Mouse (Mus musculus) stomach, embryonic 15.5 days (tissue): ENCODE results near the gene Lsamp. TPM values are rescaled to one million over a fixed set of nuclear protein-coding genes. Genes with fewer than 3 reads are reported as not detected.

ENCODE experiments used
- ATAC-seq: fragments of 200-750 bp; cut with Nextera tagmentation; 2 replicates; pipeline ENCODE4 v1.8.0; 2017; ENCODE audit warnings: low read depth, moderate number of reproducible peaks, moderate TSS enrichment; ENCODE audit not compliant: insufficient read depth, low FRiP score
- H3K27ac ChIP-seq: fragments of 300-500 bp; sonication (generic); 2 replicates; pipeline ENCODE4 v1.5.1; 2015; ENCODE audit warnings: mild to moderate bottlenecking, inconsistent platforms
- H3K27me3 ChIP-seq: fragments of 300-500 bp; sonication (generic); replicated peaks from 2 replicates; pipeline ENCODE4 v1.6.1; 2015; ENCODE audit warnings: inconsistent platforms
- H3K36me3 ChIP-seq: fragments of 300-500 bp; sonication (generic); 2 replicates; pipeline ENCODE4 v1.6.1; 2015; ENCODE audit warnings: inconsistent platforms
- H3K4me1 ChIP-seq: fragments of 300-500 bp; sonication (generic); 2 replicates; pipeline ENCODE4 v1.6.1; 2015; ENCODE audit warnings: inconsistent platforms
- H3K4me2 ChIP-seq: fragments of 300-500 bp; sonication (generic); 2 replicates; pipeline ENCODE4 v1.6.1; 2015; ENCODE audit warnings: mild to moderate bottlenecking, inconsistent platforms
- H3K4me3 ChIP-seq: fragments of 300-500 bp; sonication (generic); replicated peaks from 2 replicates; pipeline ENCODE4 v1.5.1; 2015; ENCODE audit warnings: inconsistent platforms
- H3K9ac ChIP-seq: fragments of 300-500 bp; sonication (generic); 2 replicates; pipeline ENCODE4 v1.6.1; 2015; ENCODE audit warnings: inconsistent platforms
- H3K9me3 ChIP-seq: fragments of 300-500 bp; sonication (generic); 2 replicates; pipeline ENCODE4 v1.6.1; 2016; ENCODE audit warnings: inconsistent platforms
- WGBS: fragments of 180-500 bp; shearing (Covaris S2); methylation state at CpG from one replicate; pipeline ENCODE4 v1.1.7; 2015; 5-methylcytosine and 5-hydroxymethylcytosine counted together
- polyA plus RNA-seq: library from polyadenylated mRNA; unstranded; fragments of >200 nt; fragmentation: Nextera tagmentation; extraction: Ambion mirVana; gene quantifications from 2 replicates; pipeline ENCODE4 v1.2.1, GENCODE M21; 2015

The Lsamp gene
- polyA plus RNA-seq, 1 experiment from 2014 or later = 8.5 TPM

DNA sequence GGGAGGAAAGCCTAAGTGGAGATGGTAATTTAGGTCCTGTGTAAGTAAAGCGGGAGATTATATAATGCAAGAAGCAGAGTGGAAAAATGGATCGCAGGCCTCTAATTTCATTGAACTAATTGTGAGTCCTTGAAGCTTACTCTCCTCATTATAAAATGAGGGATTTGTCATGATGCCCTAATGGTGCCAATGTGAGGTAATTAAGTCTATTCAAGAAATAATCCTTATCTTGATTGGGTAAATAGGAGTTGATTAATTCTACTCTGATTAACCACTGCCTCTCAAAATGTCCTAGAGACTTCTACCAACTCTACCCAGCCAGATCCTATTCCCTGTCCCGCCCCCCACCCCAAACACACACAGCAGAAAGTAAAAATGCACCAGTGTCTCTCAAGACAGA is 1802.5 kb downstream of the Lsamp start:
- Histone ChIP-seq H3K27me3 (no peaks in the 10 kb centered on the region), H3K27ac (no peak overlapping the region), H3K4me3 (no peak overlapping the region), H3K4me2 (no peak overlapping the region), H3K9me3 (no peaks in the 10 kb centered on the region), H3K36me3 (no peaks in the 10 kb centered on the region), H3K9ac (no peak overlapping the region), H3K4me1 (no peaks in the 10 kb centered on the region)
- no peak for ATAC-seq
- WGBS = 88% methylated on average over 3 of the region's 3 CpGs

GRCm38 (mm10) chr16:41787146-41787545 is 1803.0 kb downstream of the Lsamp start:
- no peak for ATAC-seq
- Histone ChIP-seq H3K4me2 (no peak overlapping the region), H3K9me3 (no peaks in the 10 kb centered on the region), H3K27ac (no peak overlapping the region), H3K4me1 (no peaks in the 10 kb centered on the region), H3K4me3 (no peak overlapping the region), H3K27me3 (no peaks in the 10 kb centered on the region), H3K9ac (no peak overlapping the region), H3K36me3 (no peaks in the 10 kb centered on the region)
- 38% methylated on average over 1 of the region's 1 CpGs for whole genome bisulfite sequencing

GRCm38 (mm10) chr16:41790016-41790415 is 1805.9 kb downstream of the Lsamp start:
- 84% methylated on average over 2 of the region's 2 CpGs for WGBS
- Histone ChIP-seq H3K4me2 (no peak overlapping the region), H3K9me3 (no peaks in the 10 kb centered on the region), H3K36me3 (no peaks in the 10 kb centered on the region), H3K4me3 (no peak overlapping the region), H3K9ac (no peak overlapping the region), H3K4me1 (no peaks in the 10 kb centered on the region), H3K27me3 (no peaks in the 10 kb centered on the region), H3K27ac (no peak overlapping the region)
- no peak for ATAC-seq

DNA sequence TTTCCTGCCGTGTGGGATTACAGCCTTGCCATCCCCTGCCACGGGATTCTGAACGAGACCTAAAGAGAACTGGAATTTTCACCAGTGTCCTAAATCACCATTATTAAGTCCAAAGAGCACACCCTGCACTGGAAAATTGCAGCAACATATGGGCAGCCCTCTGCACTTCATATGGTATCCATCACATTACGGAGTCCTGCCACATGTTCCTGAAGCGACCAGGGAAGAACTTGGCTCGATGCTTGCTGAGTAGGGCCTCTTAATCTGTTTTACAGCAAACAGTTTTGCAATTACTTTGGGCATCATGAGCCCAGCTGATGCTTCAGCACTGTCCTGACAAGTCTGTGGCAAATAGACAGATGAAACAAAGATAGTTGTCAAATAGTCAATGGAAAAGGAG is 1836.2 kb downstream of the Lsamp start:
- Histone ChIP-seq H3K27me3 (no peaks in the 10 kb centered on the region), H3K9me3 (no peaks in the 10 kb centered on the region), H3K9ac (no peak overlapping the region), H3K4me1 (no peaks in the 10 kb centered on the region), H3K36me3 (no peaks in the 10 kb centered on the region), H3K4me3 (no peak overlapping the region), H3K27ac (no peak overlapping the region), H3K4me2 (no peak overlapping the region)
- ATAC-seq = no peak
- WGBS = 66% methylated on average over 6 of the region's 6 CpGs

DNA sequence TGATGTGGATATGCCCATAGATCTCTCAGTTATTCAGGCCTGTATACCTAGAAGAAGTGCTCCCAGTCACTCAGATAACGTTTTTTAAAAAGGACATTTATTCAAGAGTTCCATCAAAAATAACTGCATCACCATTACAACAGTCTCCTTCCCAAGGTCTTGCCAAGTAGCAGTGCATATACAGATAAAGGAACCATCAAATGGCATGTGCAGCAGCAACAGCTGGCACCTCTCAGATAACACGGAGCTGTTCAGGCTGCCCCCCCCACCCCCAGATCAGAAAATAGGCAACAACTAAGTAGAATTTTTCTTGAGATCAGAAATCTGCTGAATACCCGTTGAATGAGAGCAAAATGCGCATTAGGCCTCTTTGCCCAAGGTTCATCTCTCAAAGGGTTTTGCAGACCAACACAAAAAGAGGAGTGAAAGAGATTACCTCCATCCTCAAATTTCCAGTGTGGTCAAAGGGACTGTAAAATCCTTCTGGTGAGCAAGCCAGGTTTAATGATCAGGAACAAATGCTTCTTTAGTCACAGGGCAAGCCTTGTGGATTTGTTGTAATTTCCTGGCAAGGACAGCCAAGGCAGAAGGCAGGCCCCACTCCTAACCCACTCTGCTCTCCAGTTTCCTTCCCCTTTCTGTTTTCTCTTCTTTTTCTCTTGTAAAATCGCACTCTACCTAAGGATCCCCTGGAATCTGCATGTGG is 1842.9 kb downstream of the Lsamp start:
- Histone ChIP-seq H3K4me1 (no peaks in the 10 kb centered on the region), H3K27me3 (no peaks in the 10 kb centered on the region), H3K36me3 (no peaks in the 10 kb centered on the region), H3K9ac (no peak overlapping the region), H3K4me3 (no peak overlapping the region), H3K27ac (no peak overlapping the region), H3K4me2 (no peak overlapping the region), H3K9me3 (no peaks in the 10 kb centered on the region)
- ATAC-seq = no peak
- 67% methylated on average over 5 of the region's 5 CpGs for WGBS

DNA sequence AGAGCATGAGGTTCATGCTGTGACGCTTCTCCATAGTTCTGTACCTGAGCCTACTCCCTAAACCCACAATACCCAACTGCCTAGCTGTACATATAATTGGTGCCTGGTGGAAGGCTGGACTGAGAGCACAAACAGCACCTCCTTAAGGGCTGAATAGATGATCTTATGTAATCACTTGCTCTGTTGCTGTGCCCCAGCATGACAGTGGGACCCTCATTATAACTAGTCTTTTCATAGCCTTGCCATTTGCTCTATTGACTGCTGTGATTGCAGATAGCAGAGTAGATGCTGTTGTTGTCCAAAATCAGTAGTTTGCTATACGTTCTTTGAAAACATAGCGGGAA is 1843.4 kb downstream of the Lsamp start:
- no peak for ATAC-seq
- Histone ChIP-seq H3K4me1 (no peaks in the 10 kb centered on the region), H3K36me3 (no peaks in the 10 kb centered on the region), H3K4me2 (no peak overlapping the region), H3K9ac (no peak overlapping the region), H3K9me3 (no peaks in the 10 kb centered on the region), H3K27me3 (no peaks in the 10 kb centered on the region), H3K4me3 (no peak overlapping the region), H3K27ac (no peak overlapping the region)
- 82% methylated on average over 3 of the region's 3 CpGs for WGBS

DNA sequence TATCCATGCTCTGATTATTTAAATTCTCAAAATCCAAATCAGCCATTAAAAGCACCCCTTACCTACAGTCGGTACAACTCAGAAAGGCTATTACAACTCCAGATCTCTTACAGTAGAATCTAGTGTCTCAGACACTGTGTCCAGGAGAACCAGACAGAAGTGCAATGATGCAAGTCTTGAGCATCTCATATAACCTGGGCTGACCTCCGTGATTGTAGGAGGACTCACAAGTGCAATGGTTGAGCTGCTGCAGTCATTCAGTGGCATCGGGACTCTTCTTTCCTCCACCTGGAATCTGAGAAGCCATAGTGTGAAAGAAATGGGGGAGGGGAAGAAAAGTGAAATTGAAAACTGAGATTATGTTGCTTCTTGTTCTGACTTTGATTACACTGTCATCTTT is 1850.5 kb downstream of the Lsamp start:
- Histone ChIP-seq H3K4me3 (no peak overlapping the region), H3K9ac (no peak overlapping the region), H3K9me3 (no peaks in the 10 kb centered on the region), H3K36me3 (no peaks in the 10 kb centered on the region), H3K27me3 (no peaks in the 10 kb centered on the region), H3K4me2 (no peak overlapping the region), H3K4me1 (no peaks in the 10 kb centered on the region), H3K27ac (no peak overlapping the region)
- ATAC-seq = no peak
- WGBS = 64% methylated on average over 3 of the region's 3 CpGs

GRCm38 (mm10) chr16:41835745-41836144 is 1851.6 kb downstream of the Lsamp start:
- 52% methylated on average over 6 of the region's 6 CpGs for WGBS
- ATAC-seq = no peak

GRCm38 (mm10) chr16:41839751-41840404 is 1855.7 kb downstream of the Lsamp start:
- Histone ChIP-seq H3K9ac (no peak overlapping the region), H3K9me3 (no peaks in the 10 kb centered on the region), H3K4me3 (no peak overlapping the region), H3K4me1 (no peaks in the 10 kb centered on the region), H3K27me3 (no peaks in the 10 kb centered on the region), H3K36me3 (no peaks in the 10 kb centered on the region), H3K4me2 (no peak overlapping the region), H3K27ac (no peak overlapping the region)
- ATAC-seq = no peak
- WGBS = 46% methylated on average over 2 of the region's 2 CpGs

More at GRCm38 (mm10) chr16:41835745-41836144, 1851.6 kb downstream of the Lsamp start:
- H3K27ac ChIP-seq = no peak overlapping the region
- H3K27me3 ChIP-seq = no peaks in the 10 kb centered on the region
- no peaks in the 10 kb centered on the region for H3K9me3 ChIP-seq
- no peaks in the 10 kb centered on the region for H3K36me3 ChIP-seq
- H3K9ac ChIP-seq = no peak overlapping the region
- H3K4me3 ChIP-seq = no peak overlapping the region
- H3K4me2 ChIP-seq = no peak overlapping the region
- H3K4me1 ChIP-seq = no peaks in the 10 kb centered on the region

- WGBS = 74% methylated on average over 6 of the region's 6 CpGs
These were observed 1862.7 kb downstream of the Lsamp start for GRCm38 (mm10) chr16:41846903-41847302.

GRCm38 (mm10) chr16:41871917-41872593 is 1887.9 kb downstream of the Lsamp start:
- H3K4me1 ChIP-seq = no peaks in the 10 kb centered on the region
- no peak overlapping the region for H3K4me3 ChIP-seq
- H3K36me3 ChIP-seq = no peaks in the 10 kb centered on the region
- no peak overlapping the region for H3K9ac ChIP-seq
- ATAC-seq = no peak
- H3K27ac ChIP-seq = no peak overlapping the region
- WGBS = 88% methylated on average over 6 of the region's 6 CpGs
- no peaks in the 10 kb centered on the region for H3K9me3 ChIP-seq
- no peak overlapping the region for H3K4me2 ChIP-seq
- H3K27me3 ChIP-seq = no peaks in the 10 kb centered on the region

More at GRCm38 (mm10) chr16:41846903-41847302, 1862.7 kb downstream of the Lsamp start:
- no peaks in the 10 kb centered on the region for H3K27me3 ChIP-seq
- no peak for ATAC-seq
- no peak overlapping the region for H3K27ac ChIP-seq
- H3K36me3 ChIP-seq = no peaks in the 10 kb centered on the region
- H3K4me3 ChIP-seq = no peak overlapping the region
- H3K9ac ChIP-seq = no peak overlapping the region
- H3K9me3 ChIP-seq = no peaks in the 10 kb centered on the region
- H3K4me2 ChIP-seq = no peak overlapping the region
- no peaks in the 10 kb centered on the region for H3K4me1 ChIP-seq

- H3K36me3 ChIP-seq = no peaks in the 10 kb centered on the region
- H3K27me3 ChIP-seq = no peaks in the 10 kb centered on the region
- H3K4me2 ChIP-seq = no peak overlapping the region
- no peaks in the 10 kb centered on the region for H3K4me1 ChIP-seq
- WGBS = 78% methylated on average over 16 of the region's 16 CpGs
- no peak overlapping the region for H3K9ac ChIP-seq
- H3K9me3 ChIP-seq = no peaks in the 10 kb centered on the region
- no peak overlapping the region for H3K27ac ChIP-seq
- no peak overlapping the region for H3K4me3 ChIP-seq
- ATAC-seq = no peak
These were observed 1904.5 kb downstream of the Lsamp start for GRCm38 (mm10) chr16:41888546-41889165.
